Mouse (Mus musculus) adipocyte (in vitro differentiated cells): Measurements from ENCODE around the gene Aph1c.
"Not testable (repeated sequence)": the region's sequence is repeated elsewhere in the genome, so short reads cannot be mapped to it uniquely, and the experiment has no call there.

Experiments used
- DNase-seq: peaks from one replicate; pipeline ENCODE4 v3.0.0-alpha.2; 2016; ENCODE audit warnings: low spot score

Gene Aph1c

DNA sequence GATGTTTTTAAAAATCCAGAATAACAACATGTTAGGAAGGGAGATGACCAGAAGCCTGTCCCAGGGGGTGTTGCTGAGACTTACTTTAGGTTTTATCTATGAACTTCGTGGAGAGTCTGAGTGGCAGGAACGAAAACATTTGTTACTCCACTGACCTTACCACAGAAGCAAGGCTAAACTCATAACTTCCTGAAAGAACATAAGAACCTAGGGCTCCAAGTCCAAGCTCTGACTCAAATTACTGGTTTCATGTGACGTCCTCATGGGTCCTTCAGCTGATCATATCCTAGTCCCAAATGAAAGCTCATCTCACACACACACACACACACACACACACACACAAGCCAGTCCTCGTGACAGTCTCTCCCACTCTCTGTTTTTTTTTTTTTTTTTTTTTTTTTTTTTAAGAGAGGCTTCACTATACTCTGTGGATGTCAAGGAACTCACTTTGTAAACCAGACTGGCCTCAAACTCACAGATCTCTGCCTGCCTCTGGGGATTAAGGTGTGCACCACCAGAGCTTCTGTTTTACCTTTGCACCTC, 2.1 kb downstream of the Aph1c start:
- DNase-seq: no peak

DNA sequence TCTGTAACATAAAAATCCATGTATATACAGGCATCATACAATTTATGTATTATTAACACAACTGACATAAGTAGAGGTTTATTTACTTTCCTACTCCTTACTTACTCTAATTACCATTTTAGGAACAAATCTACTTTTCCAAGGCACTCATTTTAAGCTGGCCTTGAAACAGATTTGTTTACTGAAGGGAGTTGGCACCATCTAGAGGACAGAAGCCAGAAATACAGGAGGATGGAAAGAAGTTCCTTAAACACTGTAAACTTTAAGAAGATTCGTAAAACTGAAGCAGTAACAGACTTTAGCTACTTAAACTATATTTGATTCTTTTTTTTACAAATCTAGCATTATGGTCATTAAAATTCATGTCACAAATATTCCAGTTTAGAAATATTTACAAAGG, 8.5 kb downstream of the Aph1c start:
- peak; percentile 80 for DNase-seq

DNA sequence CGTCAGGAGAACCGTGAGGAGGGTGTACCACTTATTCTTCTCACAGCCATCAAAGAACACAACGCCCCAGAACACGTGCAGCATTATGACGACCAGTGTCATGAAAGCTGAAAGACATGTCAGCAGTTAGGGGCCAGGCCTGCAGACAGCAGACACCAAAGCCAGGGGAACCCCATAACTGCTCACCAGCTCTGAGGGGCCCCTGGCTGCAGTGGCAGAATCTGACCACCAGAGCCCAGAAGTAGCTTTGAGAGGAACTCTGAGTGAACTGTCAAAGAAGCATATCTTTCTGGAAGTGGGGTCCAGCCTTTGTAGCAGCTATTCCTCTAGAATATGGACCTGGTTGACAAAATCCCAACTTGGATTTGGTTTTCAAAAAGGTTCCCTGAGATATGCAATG, 12.3 kb downstream of the Aph1c start:
- DNase-seq: not testable (repeated sequence)

DNA sequence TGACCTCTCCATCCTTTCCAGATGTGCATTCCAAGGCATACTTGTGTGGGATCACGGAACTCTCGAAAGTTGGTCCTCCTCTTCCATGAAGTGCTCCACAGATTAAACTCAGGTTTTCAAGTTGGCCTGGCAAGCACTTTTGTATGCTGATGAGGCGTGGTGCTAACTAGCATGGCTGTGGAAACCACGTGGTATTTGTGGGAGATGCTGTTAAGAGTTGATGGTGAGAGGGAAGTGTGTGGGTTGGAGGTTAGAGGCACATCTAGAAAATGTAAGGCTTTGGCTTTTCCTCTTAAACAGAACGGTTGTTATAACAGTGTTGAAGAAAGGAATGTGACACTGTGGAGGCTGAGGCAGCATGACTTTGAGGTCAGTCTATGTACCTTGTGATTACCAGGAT, 13.5 kb downstream of the Aph1c start:
- no peak for DNase-seq

- DNase-seq: no peak
Observed at GRCm38 (mm10) chr9:66813392-66813791, 21.1 kb downstream of the Aph1c start.

GRCm38 (mm10) chr9:66805951-66806350, 28.6 kb downstream of the Aph1c start:
- not testable (repeated sequence) for DNase-seq

GRCm38 (mm10) chr9:66801947-66802346, 32.6 kb downstream of the Aph1c start:
- DNase-seq: no peak

- no peak for DNase-seq
Observed at GRCm38 (mm10) chr9:66796739-66797138, 37.8 kb downstream of the Aph1c start, which contains the start of gene Gm10647. TSS of gene Gm10647 (plus strand) at chr9:66797039.

DNA sequence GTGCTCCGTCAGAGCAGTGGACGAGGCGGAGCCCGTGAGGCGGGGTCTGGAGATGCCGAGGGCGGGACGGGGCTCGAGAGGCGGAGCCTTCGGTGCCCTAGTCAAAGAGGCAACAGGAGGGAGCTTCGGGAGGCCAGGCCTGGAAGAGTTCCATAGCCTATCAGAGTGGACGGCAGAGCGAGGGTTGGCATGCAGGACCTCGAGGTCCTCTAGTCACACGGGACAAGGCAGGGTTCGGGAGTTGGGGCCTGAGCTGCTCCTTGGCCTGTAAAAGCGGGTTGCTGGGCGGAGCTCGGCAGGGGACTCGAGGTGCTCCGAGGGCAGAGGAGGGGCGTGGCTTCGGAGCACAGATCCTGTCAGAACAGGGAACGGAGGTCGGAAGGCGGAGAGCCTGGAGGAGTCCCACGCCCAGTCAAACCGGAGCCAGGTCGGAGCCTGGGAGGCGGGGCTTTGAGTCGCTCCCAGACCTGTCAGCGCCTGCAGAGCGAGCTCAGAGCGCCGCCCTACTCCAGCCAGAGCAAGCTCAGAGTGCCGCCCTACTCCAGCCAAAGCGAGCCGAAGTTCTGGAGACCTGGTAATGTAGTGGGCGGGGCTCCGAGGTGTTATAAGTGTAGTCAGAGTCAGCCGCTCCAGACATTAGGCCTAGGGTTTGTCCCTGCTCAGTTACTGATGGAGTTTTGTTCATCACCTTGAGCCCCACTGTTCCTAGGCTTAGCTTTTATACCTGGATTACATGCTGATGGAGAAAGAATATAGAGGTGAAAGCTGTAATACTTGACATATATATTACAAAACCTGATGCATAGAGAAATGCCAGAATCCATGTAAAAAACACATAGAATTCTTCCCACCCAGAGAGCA, 38.8 kb downstream of the Aph1c start, which contains the start of gene Aph1b:
TSS of gene Aph1b (minus strand) at position 27 of the 861 bp plus-strand sequence.
- peak; percentile 99 for DNase-seq

DNA sequence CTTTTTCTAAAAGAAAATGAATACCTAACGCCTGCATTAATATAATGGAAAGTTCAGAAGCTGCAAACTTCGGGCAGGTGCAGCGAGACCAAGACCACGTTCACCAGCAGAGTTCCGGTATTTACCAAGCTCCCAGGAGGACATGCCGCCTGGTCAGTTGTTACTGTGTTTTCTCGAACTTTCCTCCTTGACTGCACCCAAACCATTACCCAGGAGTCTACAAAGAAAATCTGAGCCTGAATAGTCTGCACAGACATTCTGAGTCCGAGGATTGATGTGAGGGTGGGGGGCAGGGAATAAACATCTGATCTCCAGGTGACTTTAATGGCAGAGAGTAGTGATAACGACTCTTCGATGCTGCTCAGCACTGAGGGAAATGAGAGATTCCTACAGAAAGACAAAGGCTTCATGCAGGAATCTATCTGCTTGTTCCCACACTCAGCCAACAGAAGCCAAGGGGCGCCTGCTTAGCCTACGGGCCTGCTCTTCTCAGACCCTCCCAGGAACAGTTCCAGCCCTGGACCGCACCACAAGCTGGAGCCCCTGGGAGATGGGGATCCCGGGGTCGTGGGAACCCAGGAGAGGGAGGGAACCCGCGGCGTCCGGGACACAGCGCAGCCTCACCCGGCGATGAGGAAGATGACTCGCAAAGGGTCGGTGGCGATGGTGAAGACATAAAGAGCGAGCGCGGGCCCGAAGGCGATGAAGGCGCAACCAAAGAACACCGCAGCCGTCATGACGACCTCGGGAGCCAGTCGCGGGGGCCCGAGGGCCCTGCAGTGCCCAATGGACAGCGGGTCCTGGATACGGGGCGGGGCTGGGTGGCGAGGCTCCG, 39.7 kb downstream of the Aph1c start:
- DNase-seq: peak; percentile 42

DNA sequence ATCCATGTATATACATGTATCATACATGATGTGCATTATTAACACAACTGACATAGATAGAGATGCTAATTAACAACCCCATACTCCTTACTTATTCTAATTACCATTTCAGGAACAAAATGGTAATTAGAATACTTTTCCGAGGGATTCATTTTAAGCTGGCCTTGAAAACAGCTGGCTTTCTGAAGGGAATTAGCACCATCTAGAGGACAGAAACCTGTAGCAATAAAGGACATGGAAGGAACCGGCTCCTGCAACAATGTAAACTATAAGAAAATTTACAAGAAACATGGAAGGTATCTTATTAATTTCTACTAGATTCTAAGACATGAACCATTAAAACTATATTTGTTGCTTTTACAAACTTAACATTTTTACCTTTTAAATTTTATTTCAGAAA, 46.7 kb downstream of the Aph1c start:
- peak; percentile 73 for DNase-seq

DNA sequence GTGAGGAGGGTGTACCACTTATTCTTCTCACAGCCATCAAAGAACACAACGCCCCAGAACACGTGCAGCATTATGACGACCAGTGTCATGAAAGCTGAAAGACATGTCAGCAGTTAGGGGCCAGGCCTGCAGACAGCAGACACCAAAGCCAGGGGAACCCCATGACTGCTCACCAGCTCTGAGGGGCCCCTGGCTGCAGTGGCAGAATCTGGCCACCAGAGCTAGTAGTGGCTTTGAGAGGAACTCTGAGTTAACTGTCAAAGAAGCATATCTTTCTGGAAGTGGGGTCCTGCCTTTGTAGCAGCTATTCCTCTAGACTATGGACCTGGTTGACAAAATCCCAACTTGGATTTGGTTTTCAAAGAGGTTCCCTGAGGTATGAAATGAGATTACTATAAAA, 50.0 kb downstream of the Aph1c start:
- not testable (repeated sequence) for DNase-seq

DNA sequence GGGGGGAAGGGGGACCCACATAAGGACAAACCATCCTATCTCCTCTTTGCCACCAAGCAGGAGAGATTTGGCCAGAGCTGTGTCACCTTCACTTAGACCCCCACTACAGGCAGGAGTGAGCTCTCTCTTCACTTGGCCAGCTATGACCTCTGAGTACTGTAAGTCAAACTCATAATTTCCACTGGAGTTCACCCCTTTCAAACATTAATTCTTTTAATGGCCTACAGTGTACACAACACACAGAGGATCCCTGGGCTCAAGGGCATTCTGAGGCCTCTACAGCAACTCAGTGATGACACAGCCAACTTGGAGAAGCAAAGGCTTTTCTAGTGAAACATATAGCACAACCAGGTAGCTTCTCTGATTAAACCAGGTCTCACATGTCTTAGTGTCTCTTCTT, 63.8 kb downstream of the Aph1c start:
- no peak for DNase-seq

DNA sequence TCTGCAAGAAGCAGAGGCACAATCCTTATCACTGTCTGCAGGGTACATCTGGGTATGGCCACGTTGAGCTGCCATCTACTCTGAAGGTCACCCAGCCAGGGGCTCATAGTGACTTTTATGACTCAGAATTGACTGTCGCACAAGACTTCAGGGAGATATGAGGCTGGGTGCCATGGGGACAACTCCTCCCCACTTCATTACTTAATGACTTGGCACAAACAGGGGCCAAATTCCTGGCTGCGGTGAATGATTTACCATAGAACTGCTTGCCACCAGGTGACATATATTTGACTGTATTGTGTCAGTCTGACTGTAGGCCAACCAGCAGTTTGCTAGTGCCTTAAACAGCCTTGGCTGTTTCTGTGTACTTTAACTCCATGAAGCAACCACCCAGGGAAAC, 65.3 kb downstream of the Aph1c start:
- no peak for DNase-seq

GRCm38 (mm10) chr9:66768721-66769120, 65.8 kb downstream of the Aph1c start:
- DNase-seq: no peak
